21 mouse cellular contexts compared by ENCODE assay signal in the genomic region with DNA sequence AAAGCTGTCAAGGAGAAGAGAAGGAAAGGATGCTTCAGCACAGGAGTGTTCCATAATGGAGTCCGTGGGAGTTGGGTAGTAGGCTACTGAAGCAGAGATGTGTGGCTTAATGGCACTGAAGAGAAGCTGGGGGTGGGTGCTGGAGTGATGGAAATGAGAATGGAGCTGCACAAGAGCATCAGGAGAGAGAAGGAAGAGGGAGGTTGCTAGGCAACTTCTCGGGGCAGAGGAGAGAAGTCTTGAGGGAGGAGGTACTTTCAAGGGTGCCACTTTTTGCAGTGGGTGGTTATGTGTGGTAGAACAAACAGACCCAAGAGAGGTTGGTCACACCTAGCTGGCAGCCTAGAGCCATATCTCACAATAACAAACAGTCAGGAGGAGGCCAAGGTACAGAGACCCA.
DNase-seq lines count a peak whose midpoint lies in the region; ATAC-seq and TF ChIP-seq lines count a peak whose summit lies in the region.
"Had no signal": no experiment of that assay in that cellular context is flagged by ENCODE, and none has a peak within 500 bp of the region (broad histone marks: within the 10 kb centered on the region; RNA-seq: fewer than 3 reads in every experiment).

No protein-coding gene starts in this region.

- ATAC-seq in forebrain, postnatal 0 days = 0 out of 2 replicates have a peak, but pooled peaks have one; percentile 14
- no peak for ATAC-seq in forebrain, embryonic 13.5 days
- ATAC-seq: CD4-positive, CD25-positive, alpha-beta regulatory T cell, adult 4 months; intestine, postnatal 0 days; liver, embryonic 12.5 days had no signal

- H3K4me3 ChIP-seq in forebrain, postnatal 0 days (ENCODE audit: low read depth, low read length) = no peak overlapping the region
- no peak overlapping the region for H3K4me3 ChIP-seq in forebrain, embryonic 13.5 days
- no peak overlapping the region for H3K4me3 ChIP-seq in olfactory bulb, adult 2 months (ENCODE audit: insufficient read depth, low read depth, low read length)
- H3K4me3 ChIP-seq: forebrain, embryonic 12.5 days; gastrocnemius, adult 2 months; heart, embryonic 10.5 days; hindbrain, embryonic 15.5 days; liver, embryonic 12.5 days; midbrain, embryonic 10.5 days; neural tube, embryonic 12.5 days had no signal

- no peaks in the 10 kb centered on the region for H3K27me3 ChIP-seq in forebrain, postnatal 0 days (ENCODE audit: insufficient read depth, low read length)
- H3K27me3 ChIP-seq in forebrain, embryonic 13.5 days = no peaks in the 10 kb centered on the region
- H3K27me3 ChIP-seq: forebrain, embryonic 12.5 days; hindbrain, embryonic 15.5 days; liver, embryonic 12.5 days; neural tube, embryonic 12.5 days had no signal

- DNase-seq in forebrain, postnatal 0 days = no peak
- peak; percentile 7 to 30 for DNase-seq in lung, adult 18-20 months
- no peak for DNase-seq in lung, postnatal 14 days
- DNase-seq in layer of hippocampus, postnatal 14 days (ENCODE audit: low spot score in 2 of 2) = peak; percentile 16 to 41
- DNase-seq in gastrocnemius, postnatal 4 days (ENCODE audit: low spot score in 2 of 2) = no peak
- DNase-seq in embryo, embryonic 11 days = no peak
- DNase-seq: gastrocnemius, adult 2 months; heart, postnatal 14 days; thymus, adult 2 months had no signal

- no peak overlapping the region for H3K9ac ChIP-seq in forebrain, postnatal 0 days
- no peak overlapping the region for H3K9ac ChIP-seq in forebrain, embryonic 13.5 days
- H3K9ac ChIP-seq: forebrain, embryonic 12.5 days; hindbrain, embryonic 15.5 days; liver, embryonic 12.5 days; neural tube, embryonic 12.5 days had no signal

- no peaks in the 10 kb centered on the region for H3K36me3 ChIP-seq in forebrain, postnatal 0 days (ENCODE audit: insufficient read depth)
- H3K36me3 ChIP-seq in forebrain, embryonic 13.5 days (ENCODE audit: poor library complexity, severe bottlenecking) = no peaks in the 10 kb centered on the region
- H3K36me3 ChIP-seq: forebrain, embryonic 12.5 days; G1E; heart, embryonic 10.5 days; hindbrain, embryonic 15.5 days; liver, embryonic 12.5 days; midbrain, embryonic 10.5 days; neural tube, embryonic 12.5 days had no signal

- 74% methylated on average over 2 of the region's 2 CpGs for WGBS in forebrain, postnatal 0 days
- 74% methylated on average over 2 of the region's 2 CpGs for WGBS in forebrain, embryonic 13.5 days
- WGBS in olfactory bulb, adult 2 months = 32% methylated on average over 2 of the region's 2 CpGs

- H3K4me1 ChIP-seq in forebrain, postnatal 0 days (ENCODE audit: insufficient read depth) = no peaks in the 10 kb centered on the region
- no peaks in the 10 kb centered on the region for H3K4me1 ChIP-seq in forebrain, embryonic 13.5 days
- peaks cover 8% of the 10 kb centered on the region for H3K4me1 ChIP-seq in olfactory bulb, adult 2 months (ENCODE audit: control insufficient read depth, insufficient read depth, low read length)
- H3K4me1 ChIP-seq: forebrain, embryonic 12.5 days; hindbrain, embryonic 15.5 days; liver, embryonic 12.5 days; midbrain, embryonic 10.5 days; neural tube, embryonic 12.5 days had no signal

- H3K4me2 ChIP-seq in forebrain, postnatal 0 days (ENCODE audit: low read depth) = no peak overlapping the region
- no peak overlapping the region for H3K4me2 ChIP-seq in forebrain, embryonic 13.5 days
- H3K4me2 ChIP-seq: forebrain, embryonic 12.5 days; hindbrain, embryonic 15.5 days; liver, embryonic 12.5 days; neural tube, embryonic 12.5 days had no signal

- no peak overlapping the region for H3K27ac ChIP-seq in forebrain, postnatal 0 days (ENCODE audit: low read depth, low read length)
- H3K27ac ChIP-seq in forebrain, embryonic 13.5 days = no peak overlapping the region
- peak overlapping the region; percentile 49 for H3K27ac ChIP-seq in olfactory bulb, adult 2 months (ENCODE audit: insufficient read depth, low read depth, low read length)
- H3K27ac ChIP-seq: forebrain, embryonic 12.5 days; gastrocnemius, adult 2 months; heart, embryonic 10.5 days; hindbrain, embryonic 15.5 days; kidney, postnatal 0 days; liver, embryonic 12.5 days; midbrain, embryonic 10.5 days; neural tube, embryonic 12.5 days had no signal

- no peak for TF ChIP-seq POLR2A in olfactory bulb, adult 2 months (IDR thresholded peaks at IDR 0.05; ENCODE audit: insufficient read depth, low read depth, low read length)

- H3K9me3 ChIP-seq in forebrain, postnatal 0 days (ENCODE audit: low read length) = 0 out of 2 replicates have a peak, but pooled peaks cover 8% of the 10 kb centered on the region
- peaks cover 6% of the 10 kb centered on the region; the same call in 1 of the 2 replicates for H3K9me3 ChIP-seq in forebrain, embryonic 13.5 days (replicated peaks)
- H3K9me3 ChIP-seq: heart, embryonic 10.5 days; hindbrain, embryonic 15.5 days had no signal

- no peak for TF ChIP-seq CTCF in forebrain, postnatal 0 days (IDR thresholded peaks at IDR 0.05; ENCODE audit: low read depth)
- no peak for TF ChIP-seq CTCF in olfactory bulb, adult 2 months (IDR thresholded peaks at IDR 0.05; ENCODE audit: insufficient read depth, low read depth, low read length)

Comparison
In these comparisons a context has a peak if more than half of its experiments do, and no peak if none do; other contexts are left out.
1. DNase-seq: peak in lung, adult 18-20 months (2 of 2) and layer of hippocampus, postnatal 14 days (2 of 2); none in forebrain, postnatal 0 days (single experiment), lung, postnatal 14 days (single experiment), gastrocnemius, postnatal 4 days (0 of 2) and embryo, embryonic 11 days (single experiment).